Mouse (Mus musculus) mature B cell (primary cell): ENCODE results near the gene Nhlrc4.

ENCODE experiments used
- in situ Hi-C: fragments of 300-500 bp; cut with MboI; formaldehyde crosslinking; loops from 2 replicates; pipeline ENCODE4 v1.14.3; 2019

Gene Nhlrc4

GRCm38 (mm10) chr17:25925348-25925747, 19.4 kb downstream of the Nhlrc4 start:
- in situ Hi-C loops, result no loop called here

DNA sequence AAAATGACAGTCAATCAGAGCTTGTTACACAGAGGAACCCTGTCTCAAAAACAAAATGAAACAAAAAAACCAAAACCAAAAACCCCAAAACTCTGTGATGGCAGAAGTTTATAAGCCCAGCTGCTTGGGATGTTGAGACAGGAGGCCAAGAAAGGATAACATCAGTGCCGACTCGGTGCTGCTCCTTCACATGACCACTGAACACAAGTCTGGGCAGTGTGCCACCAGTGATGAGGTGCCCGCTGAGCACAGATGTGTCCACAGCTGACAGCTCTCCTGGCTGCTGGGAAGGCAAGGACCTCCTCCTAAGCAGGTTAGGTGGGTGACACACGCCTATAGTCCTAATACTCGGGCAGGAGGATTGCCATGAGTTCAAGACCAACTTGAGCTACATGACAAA, 22.6 kb downstream of the Nhlrc4 start:
- in situ Hi-C loops, result no loop called here

DNA sequence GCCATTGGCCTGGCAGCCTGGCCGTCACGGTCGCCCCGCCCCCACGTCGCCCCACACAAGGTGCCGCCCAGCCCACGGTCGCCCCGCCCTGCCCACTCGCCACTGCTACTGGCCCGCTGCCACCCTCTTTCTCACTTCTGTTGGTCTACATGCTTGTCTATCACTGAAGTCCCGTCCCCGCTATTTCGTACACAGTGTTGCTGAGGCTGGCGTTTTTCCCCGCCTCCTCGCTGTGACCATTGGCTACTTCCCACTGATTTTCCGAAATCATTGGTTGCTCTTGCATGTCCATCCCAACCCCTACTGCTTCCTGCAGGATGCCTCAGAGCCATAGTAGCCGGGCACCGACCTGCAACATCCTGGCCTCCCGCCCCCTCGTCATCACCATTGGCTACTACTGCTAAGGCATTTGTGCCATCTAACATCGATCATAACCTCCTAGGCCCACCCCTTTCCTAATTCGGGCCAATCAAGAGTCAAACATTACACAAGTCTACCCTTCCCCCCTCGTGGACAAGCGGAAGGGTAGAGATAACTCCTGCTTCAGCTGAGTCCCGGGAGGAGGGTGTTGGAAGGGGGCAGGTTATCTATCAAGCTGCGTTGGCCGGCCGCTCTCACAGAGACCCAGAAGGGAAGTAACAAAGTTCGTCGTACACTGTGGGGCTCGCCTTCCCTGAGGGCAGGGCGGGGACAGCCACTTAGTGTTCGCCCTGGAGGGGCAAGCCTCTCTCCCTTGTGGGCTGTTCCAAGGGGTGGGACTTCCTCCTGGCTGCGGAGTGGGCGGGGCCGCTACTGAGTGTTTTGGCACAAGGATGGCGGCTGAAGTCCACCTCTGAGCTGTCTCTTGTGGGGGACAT, 24.7 kb downstream of the Nhlrc4 start:
- in situ Hi-C loops, result no loop called here

DNA sequence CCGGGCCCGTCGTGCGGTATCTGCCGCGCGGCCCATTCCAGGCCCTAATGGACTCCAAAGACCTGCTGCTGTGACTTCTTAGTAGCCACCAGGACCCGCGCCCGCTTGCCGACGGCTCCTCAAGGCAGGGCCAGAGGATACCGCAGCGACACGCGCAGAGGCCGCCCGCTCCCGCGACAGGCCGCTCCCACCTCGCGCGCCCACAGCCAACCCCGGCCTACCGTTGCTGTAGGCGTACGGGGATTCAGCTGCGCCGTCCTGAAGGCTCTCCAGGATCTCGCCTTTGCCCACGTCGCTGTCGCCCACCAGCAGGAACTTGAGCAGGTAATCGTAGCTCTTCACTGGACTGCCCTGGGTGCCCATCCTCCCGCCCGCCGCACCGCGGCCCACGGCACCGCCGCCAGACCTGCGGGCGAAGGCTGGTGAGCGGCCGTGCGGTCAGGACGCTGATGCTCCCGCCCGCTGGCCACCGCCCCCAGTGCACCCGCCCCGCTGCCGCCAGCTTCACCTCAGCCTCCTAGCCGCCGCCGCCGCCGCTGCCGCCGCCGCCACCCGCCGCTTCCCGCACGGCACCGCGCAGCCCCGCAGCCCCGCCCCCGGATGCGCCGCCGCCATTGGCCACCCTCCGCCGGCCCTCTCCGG, 25.5 kb downstream of the Nhlrc4 start, which contains the start of gene Rab40c:
TSS of gene Rab40c (minus strand) at position 584 of the 642 bp plus-strand sequence.
- in situ Hi-C loops, result no loop called here

GRCm38 (mm10) chr17:25918037-25918750, 26.6 kb downstream of the Nhlrc4 start:
- in situ Hi-C loops, result no loop called here

DNA sequence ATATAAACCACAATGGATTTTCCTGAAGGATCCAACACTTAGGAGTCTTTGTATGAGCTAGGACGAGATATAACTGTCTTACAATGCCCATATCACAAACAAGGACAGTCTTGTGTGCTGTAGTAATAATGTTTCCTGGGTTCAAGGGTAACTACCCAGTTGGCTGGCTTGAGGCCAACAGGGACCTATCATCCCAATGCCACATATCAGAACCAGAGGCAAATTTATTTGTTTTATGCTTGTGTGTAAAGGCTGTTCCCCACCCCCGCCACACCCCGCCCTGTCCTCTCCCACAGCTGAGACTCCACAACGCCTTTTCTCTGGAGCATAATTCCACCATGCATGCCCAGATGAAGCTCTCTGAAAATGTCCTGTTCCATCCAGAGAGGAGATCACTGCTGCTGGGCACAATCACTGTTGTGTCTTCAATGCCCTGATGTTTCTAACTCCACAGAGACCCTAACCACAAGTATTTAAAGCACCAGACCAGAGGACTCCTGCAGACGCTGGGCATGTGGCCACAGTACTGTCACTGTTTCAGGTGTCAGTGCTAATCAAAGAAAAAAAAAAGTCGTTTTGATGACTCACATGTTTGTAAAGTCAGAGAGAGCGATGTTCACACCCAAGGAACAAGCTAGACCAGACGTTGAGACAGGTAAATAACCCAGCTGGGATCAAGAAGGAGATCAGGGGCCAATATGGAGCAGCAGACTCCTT, 27.7 kb downstream of the Nhlrc4 start:
- in situ Hi-C loops, result no loop called here

GRCm38 (mm10) chr17:25914295-25914694, 30.5 kb downstream of the Nhlrc4 start:
- in situ Hi-C loops, result no loop called here

DNA sequence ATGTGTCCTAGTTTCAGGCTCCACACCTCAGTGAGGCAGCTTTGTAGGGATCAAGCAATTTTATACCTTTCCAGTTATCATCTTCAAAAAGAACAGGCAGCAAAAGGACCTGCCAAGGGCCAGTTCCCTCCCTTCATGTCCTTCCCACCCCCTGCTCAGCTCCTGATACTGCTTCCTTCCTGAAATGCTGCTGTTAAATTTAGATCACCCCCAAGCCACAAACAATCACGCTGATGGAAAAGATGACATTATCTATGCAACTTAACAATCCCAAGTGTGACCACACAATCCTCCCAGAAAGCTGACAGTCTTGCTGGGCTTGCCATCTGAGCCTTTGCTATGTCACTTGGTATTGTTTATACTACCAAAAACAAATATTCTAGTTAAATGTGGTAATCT, 30.9 kb downstream of the Nhlrc4 start:
- in situ Hi-C loops, result no loop called here

- in situ Hi-C loops, result no loop called here
Measured at GRCm38 (mm10) chr17:25913186-25913876, 31.4 kb downstream of the Nhlrc4 start.

DNA sequence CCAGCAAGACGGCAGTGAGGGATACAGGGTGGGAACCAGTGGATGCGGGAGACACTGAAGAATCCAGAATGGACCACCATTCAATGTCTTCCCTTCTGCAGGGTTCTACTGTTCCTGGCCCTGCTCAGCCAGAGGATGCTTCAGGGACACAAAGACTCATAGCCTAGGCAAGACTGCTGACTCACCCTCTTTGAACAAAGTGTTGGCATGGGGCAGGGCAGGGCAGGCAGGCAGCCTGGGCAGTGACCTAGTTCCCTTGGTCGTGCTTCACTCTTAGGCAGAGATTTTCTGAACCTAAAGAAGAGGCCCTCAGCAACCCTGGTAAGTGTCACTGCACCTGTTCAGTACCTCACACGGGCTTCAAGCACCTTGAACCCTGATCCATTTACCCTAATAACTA, 32.9 kb downstream of the Nhlrc4 start:
- in situ Hi-C loops, result no loop called here

- in situ Hi-C loops, result no loop called here
Measured at GRCm38 (mm10) chr17:25907640-25908039, 37.1 kb downstream of the Nhlrc4 start.

DNA sequence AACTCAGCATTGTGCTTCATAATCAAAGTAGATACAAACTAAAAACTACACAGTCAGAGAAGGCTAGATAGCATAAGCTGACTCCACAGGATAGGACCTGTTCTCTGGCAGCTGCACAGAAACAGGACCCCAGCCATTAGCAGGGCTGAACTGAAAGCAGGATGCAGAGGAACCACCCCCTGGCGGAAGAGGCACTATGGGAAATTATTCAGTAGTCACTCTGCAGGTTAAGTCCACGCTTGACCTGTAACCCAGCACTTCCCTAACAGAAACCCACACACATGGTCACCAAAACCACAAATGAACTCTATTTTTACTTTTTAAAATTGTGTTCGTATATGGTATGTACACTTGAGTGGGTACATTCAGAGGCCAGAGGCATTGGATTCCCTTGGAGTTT, 41.7 kb downstream of the Nhlrc4 start:
- in situ Hi-C loops, result no loop called here

DNA sequence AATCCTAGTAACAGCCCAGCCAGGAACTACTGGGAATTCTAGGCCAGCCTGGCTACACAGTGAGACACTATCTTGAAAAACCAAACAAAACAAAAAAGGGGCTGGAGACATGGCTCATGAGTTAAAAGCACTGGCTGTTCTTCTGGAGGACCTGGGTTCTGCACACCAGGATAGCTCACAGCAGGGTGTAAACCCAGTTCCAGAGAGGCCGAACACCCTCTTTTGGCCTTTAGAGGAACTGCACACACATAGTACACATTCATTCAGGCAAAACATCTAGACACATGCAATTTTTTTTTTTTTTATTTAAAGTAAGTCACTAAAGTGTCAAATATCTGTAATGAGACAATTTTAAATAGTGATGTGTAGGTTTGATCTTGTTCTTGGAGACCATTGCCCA, 44.6 kb downstream of the Nhlrc4 start:
- in situ Hi-C loops, result no loop called here

DNA sequence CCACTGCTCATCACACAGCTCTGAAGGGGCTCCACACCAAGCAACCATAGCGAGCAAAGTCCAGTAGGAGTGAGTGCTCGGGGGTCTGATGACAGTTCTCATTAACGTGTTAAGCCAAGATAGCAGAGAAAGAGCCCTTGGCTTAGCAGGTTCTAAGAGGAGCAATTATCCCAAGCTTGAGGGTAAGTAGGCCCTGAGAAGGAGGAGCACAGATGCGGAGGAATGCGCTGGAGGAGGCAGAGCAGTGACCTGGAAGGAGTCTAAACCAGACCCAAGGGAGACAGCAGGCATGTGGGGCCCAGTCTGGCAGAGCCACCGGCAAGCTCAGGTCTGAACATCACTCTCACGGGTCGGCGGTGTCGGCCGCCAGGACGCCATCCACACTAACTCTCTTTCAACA, 48.9 kb downstream of the Nhlrc4 start:
- in situ Hi-C loops, result no loop called here

DNA sequence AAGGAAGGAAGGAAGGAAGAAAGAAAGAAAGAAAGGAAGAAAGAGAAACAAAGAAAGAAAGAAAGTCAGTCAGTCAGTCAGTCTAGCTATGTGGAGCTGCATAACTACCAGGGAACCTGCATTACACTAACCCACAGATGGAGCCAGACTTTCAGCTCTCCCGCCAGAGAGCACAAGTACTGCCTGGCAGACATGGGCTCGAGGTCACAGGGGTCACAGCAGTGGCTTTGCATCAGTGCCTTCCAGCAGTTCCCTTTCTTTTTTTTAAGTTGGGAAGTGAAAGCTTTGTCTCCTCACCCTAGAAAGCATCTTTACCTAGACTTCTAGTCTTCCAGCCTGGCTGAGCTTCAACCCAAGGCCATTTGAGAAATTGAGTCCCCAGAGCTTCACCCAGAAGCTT, 49.3 kb downstream of the Nhlrc4 start:
- in situ Hi-C loops, result no loop called here

DNA sequence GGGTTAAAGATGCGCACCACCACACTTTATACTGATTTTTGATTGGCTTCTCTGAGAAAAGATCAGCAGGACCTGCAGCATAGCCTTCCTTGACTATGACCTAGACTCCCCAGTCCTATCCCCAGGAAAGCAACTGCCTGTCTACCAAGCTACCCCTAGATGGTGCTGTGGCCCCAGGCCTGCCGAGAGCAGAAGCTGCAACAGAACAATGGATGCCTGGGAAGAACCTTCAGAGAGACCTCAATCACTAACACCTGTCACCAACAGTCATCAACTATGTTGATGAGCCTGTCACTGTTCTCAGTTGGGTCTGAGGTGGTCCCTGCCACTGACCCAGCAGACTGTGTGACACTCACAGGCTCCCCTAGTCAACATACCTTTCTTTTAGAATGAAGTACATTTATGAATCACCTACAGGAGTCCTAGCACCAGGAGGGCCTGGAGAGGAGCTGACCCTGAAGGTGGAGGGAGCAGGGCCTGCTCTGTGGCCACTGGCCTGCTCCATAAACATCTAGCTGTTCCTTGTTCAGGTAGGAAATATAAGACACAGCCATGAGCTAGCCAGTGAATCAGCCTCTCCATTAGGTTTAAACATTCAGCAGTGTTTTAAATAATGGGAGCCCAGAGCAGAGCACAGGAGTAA, 50.7 kb downstream of the Nhlrc4 start:
- in situ Hi-C loops, result loop anchor here (5.0 kb wide), 1 partner anchor 118 kb away; no protein-coding TSS in a partner anchor
